Mouse (Mus musculus) MEL (cell line): ENCODE measurements around the gene Gm21060. TPM values are rescaled to one million over a fixed set of nuclear protein-coding genes. Genes with fewer than 3 reads are reported as not detected.
"Not testable (repeated sequence)": the region's sequence is repeated elsewhere in the genome, so short reads cannot be mapped to it uniquely, and the experiment has no call there.

Source experiments
- DNase-seq: peaks from one replicate; pipeline ENCODE4 v3.0.0; 2011; ENCODE audit warnings: low read depth, low spot score
- H3K27ac ChIP-seq: 2 replicates; pipeline ENCODE4 v1.5.1; 2012; ENCODE audit warnings: low read depth, mild to moderate bottlenecking, control low read depth, low read length, moderate library complexity; ENCODE audit not compliant: control insufficient read depth
- H3K27me3 ChIP-seq, 2 experiments: fragments of 150-350 bp in 1 of 2; sonication (generic) in 1 of 2; 2 replicates each; pipeline ENCODE4 v1.6.1; 2012; ENCODE audit warnings: low read length in 2 of 2, mild to moderate bottlenecking in 2 of 2, improper control_type of control experiment in 1 of 2, moderate library complexity in 1 of 2; ENCODE audit not compliant: insufficient read depth in 2 of 2, control insufficient read depth in 1 of 2
- H3K36me3 ChIP-seq, 2 experiments: 2 replicates each; pipeline ENCODE4 v1.6.1; 2012 to 2014; ENCODE audit warnings: low read length in 2 of 2, improper control_type of control experiment in 1 of 2, inconsistent platforms in 1 of 2, mild to moderate bottlenecking in 1 of 2; ENCODE audit not compliant: insufficient read depth in 2 of 2, control insufficient read depth in 1 of 2
- H3K4me1 ChIP-seq, 2 experiments: fragments of 150-350 bp in 1 of 2; sonication (generic) in 1 of 2; 2 replicates each; pipeline ENCODE4 v1.6.1; 2012; ENCODE audit warnings: low read length in 2 of 2, improper control_type of control experiment in 1 of 2, mild to moderate bottlenecking in 1 of 2; ENCODE audit not compliant: insufficient read depth in 2 of 2, control insufficient read depth in 1 of 2
- H3K4me3 ChIP-seq, 2 experiments: fragments of 150-350 bp in 1 of 2; sonication (generic) in 1 of 2; 2 replicates each; pipeline ENCODE4 v1.5.1; 2012; ENCODE audit warnings: low read depth in 2 of 2, low read length in 2 of 2, mild to moderate bottlenecking in 2 of 2, moderate library complexity in 2 of 2, control low read depth in 1 of 2, improper control_type of control experiment in 1 of 2; ENCODE audit not compliant: control insufficient read depth in 1 of 2, insufficient read depth in 1 of 2
- H3K79me2 ChIP-seq: 2 replicates; pipeline ENCODE4 v1.6.1; 2012; ENCODE audit warnings: mild to moderate bottlenecking, low read length, moderate library complexity; ENCODE audit not compliant: control insufficient read depth, poor library complexity, insufficient read depth
- H3K9ac ChIP-seq: 2 replicates; pipeline ENCODE4 v1.6.1; 2012; ENCODE audit warnings: low read depth, mild to moderate bottlenecking, control low read depth, low read length, moderate library complexity; ENCODE audit not compliant: control insufficient read depth, poor library complexity, severe bottlenecking
- H3K9me3 ChIP-seq: fragments of 150-350 bp; sonication (generic); replicated peaks from 2 replicates; pipeline ENCODE4 v1.6.1; 2012; ENCODE audit warnings: mild to moderate bottlenecking, low read length, improper control_type of control experiment, moderate library complexity; ENCODE audit not compliant: insufficient read depth
- CHD1 ChIP-seq: IDR thresholded peaks from 2 replicates; pipeline ENCODE4 v1.6.1; 2012; ENCODE audit warnings: low read depth, mild to moderate bottlenecking, inconsistent platforms, low read length, improper control_type of control experiment
- ETS1 ChIP-seq: IDR thresholded peaks from 2 replicates; pipeline ENCODE4 v1.6.1; 2012; ENCODE audit warnings: low read depth, mild to moderate bottlenecking, inconsistent platforms, low read length, improper control_type of control experiment, moderate library complexity
- GABPA ChIP-seq: IDR thresholded peaks from 2 replicates; pipeline ENCODE4 v1.6.1; 2012; ENCODE audit warnings: low read depth, mild to moderate bottlenecking, inconsistent platforms, low read length, improper control_type of control experiment, moderate library complexity
- HCFC1 ChIP-seq: IDR thresholded peaks from 2 replicates; pipeline ENCODE4 v1.6.1; 2012; ENCODE audit warnings: low read depth, mild to moderate bottlenecking, inconsistent platforms, low read length, improper control_type of control experiment, moderate library complexity
- JUND ChIP-seq: IDR thresholded peaks from 2 replicates; pipeline ENCODE4 v1.6.1; 2011; ENCODE audit warnings: low read depth, mild to moderate bottlenecking, improper control_type of control experiment, low read length
- KAT2A ChIP-seq: conservative IDR thresholded peaks from 2 replicates; pipeline ENCODE4 v1.6.1; 2012; ENCODE audit warnings: low read depth, low read length, improper control_type of control experiment, inconsistent platforms
- MAX ChIP-seq: IDR thresholded peaks from 2 replicates; pipeline ENCODE4 v1.6.1; 2011; ENCODE audit warnings: low read length, improper control_type of control experiment
- MXI1 ChIP-seq: IDR thresholded peaks from 2 replicates; pipeline ENCODE4 v1.6.1; 2011; ENCODE audit warnings: mild to moderate bottlenecking, low read depth, low read length, improper control_type of control experiment
- MYB ChIP-seq: IDR thresholded peaks from 2 replicates; pipeline ENCODE4 v1.6.1; 2011; ENCODE audit warnings: mild to moderate bottlenecking, low read depth, low read length, improper control_type of control experiment
- NELFE ChIP-seq: IDR thresholded peaks from 2 replicates; pipeline ENCODE4 v1.6.1; 2011; ENCODE audit warnings: low read depth, low read length, improper control_type of control experiment
- POLR2A ChIP-seq, 2 experiments: IDR thresholded peaks; 2 replicates each; pipeline ENCODE4 v1.6.1; 2011 to 2012; ENCODE audit warnings: low read length in 2 of 2, mild to moderate bottlenecking in 2 of 2, control low read depth in 1 of 2, improper control_type of control experiment in 1 of 2, low read depth in 1 of 2, moderate library complexity in 1 of 2; ENCODE audit not compliant: control insufficient read depth in 1 of 2, insufficient read depth in 1 of 2, poor library complexity in 1 of 2
- POLR2AphosphoS2 ChIP-seq: IDR thresholded peaks from 2 replicates; pipeline ENCODE4 v1.6.1; 2011; ENCODE audit warnings: low read length, improper control_type of control experiment
- RAD21 ChIP-seq: IDR thresholded peaks from 2 replicates; pipeline ENCODE4 v1.6.1; 2011; ENCODE audit warnings: mild to moderate bottlenecking, low read depth, low read length, improper control_type of control experiment
- RCOR1 ChIP-seq: IDR thresholded peaks from 2 replicates; pipeline ENCODE4 v1.6.1; 2012; ENCODE audit warnings: low read depth, mild to moderate bottlenecking, inconsistent platforms, low read length, improper control_type of control experiment
- UBTF ChIP-seq: IDR thresholded peaks from 2 replicates; pipeline ENCODE4 v1.6.1; 2012; ENCODE audit warnings: low read depth, mild to moderate bottlenecking, inconsistent platforms, low read length, improper control_type of control experiment, moderate library complexity, borderline replicate concordance; ENCODE audit not compliant: insufficient read depth
- USF1 ChIP-seq: IDR thresholded peaks from 2 replicates; pipeline ENCODE4 v1.6.1; 2014; ENCODE audit warnings: low read depth, mild to moderate bottlenecking, inconsistent platforms, low read length, improper control_type of control experiment, moderate library complexity
- USF2 ChIP-seq, 2 experiments: IDR thresholded peaks; 2 replicates each; pipeline ENCODE4 v1.6.1; 2011 to 2012; ENCODE audit warnings: improper control_type of control experiment in 2 of 2, low read length in 2 of 2, borderline replicate concordance in 1 of 2, inconsistent platforms in 1 of 2, low read depth in 1 of 2, mild to moderate bottlenecking in 1 of 2; ENCODE audit not compliant: insufficient read depth in 1 of 2
- ZC3H11A ChIP-seq: IDR thresholded peaks from 2 replicates; pipeline ENCODE4 v1.6.1; 2012; ENCODE audit warnings: low read depth, mild to moderate bottlenecking, inconsistent platforms, low read length, improper control_type of control experiment
- ZNF384 ChIP-seq: IDR thresholded peaks from 2 replicates; pipeline ENCODE4 v1.6.1; 2012; ENCODE audit warnings: low read depth, mild to moderate bottlenecking, inconsistent platforms, low read length, improper control_type of control experiment
- polyA plus RNA-seq, 2 experiments: library from polyadenylated mRNA; stranded (reverse) in 1 of 2; unstranded in 1 of 2; fragments of >175 nt in 1 of 2; fragments of >200 nt in 1 of 2; gene quantifications; 2 replicates each; pipeline versions ENCODE4 v1.2.1 to v1.2.4; 2012; ENCODE audit warnings: low replicate concordance in 2 of 2, low read depth in 1 of 2; ENCODE audit not compliant: insufficient read length in 2 of 2, insufficient read depth in 1 of 2, missing spikeins in 1 of 2
- total RNA-seq: library from RNA; depleted of rRNA; stranded (reverse); fragments of 300-350 nt; gene quantifications from 2 replicates; pipeline ENCODE4 v1.2.3, GENCODE M21; 2012

Gm21060 gene
- total and polyA plus RNA-seq, 3 experiments = not detected

GRCm38 (mm10) chr19:61269141-61269540 is 27.7 kb downstream of the Gm21060 start:
- H3K79me2 ChIP-seq, H3K27ac ChIP-seq, DNase-seq, H3K4me1 ChIP-seq, H3K27me3 ChIP-seq, H3K36me3 ChIP-seq, H3K9me3 ChIP-seq: not testable (repeated sequence)
- TF ChIP-seq USF1 = peak; percentile 64
- peak overlapping the region in 1 of 2 experiments; percentile 22; a peak in 1 of 4 replicates for H3K4me3 ChIP-seq
- 0 out of 2 replicates have a peak overlapping the region, but pooled peaks have one; percentile 26 for H3K9ac ChIP-seq

DNA sequence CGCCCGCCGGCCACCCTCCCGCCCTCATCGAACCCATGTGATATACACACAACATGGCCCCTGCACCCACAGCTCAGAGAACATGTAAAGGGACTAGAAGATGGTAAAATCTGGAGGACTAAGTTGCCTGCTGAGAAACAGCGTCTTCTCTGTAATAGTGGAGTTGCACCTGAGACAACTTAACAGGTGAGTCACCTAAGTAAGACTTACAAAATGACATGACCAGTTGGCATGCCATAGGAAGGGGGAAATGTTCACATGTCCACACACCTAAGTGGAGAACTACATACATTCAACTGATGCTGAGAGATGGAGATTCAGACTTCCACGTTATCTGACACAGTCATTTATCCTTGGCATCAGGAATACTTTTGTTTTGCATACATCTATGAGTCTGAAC is 29.7 kb downstream of the Gm21060 start:
- no peak overlapping the region for H3K9ac ChIP-seq
- H3K9me3 ChIP-seq = no peaks in the 10 kb centered on the region
- TF ChIP-seq KAT2A = no peak
- TF ChIP-seq ETS1 = no peak
- TF ChIP-seq HCFC1 = no peak
- TF ChIP-seq MYB = no peak
- no peak for TF ChIP-seq POLR2A (IDR thresholded peaks at IDR 0.05; ENCODE audit: control insufficient read depth in 1 of 2, insufficient read depth in 1 of 2, low read depth in 1 of 2, low read length in 2 of 2, poor library complexity in 1 of 2)
- no peak for TF ChIP-seq MAX
- no peak for TF ChIP-seq RCOR1
- no peak for TF ChIP-seq ZC3H11A
- TF ChIP-seq RAD21 = no peak
- TF ChIP-seq MXI1 = no peak
- TF ChIP-seq NELFE = no peak
- TF ChIP-seq ZNF384 = no peak
- TF ChIP-seq POLR2AphosphoS2 = no peak
- no peak for TF ChIP-seq CHD1
- no peak for TF ChIP-seq GABPA
- TF ChIP-seq USF2 (IDR thresholded peaks at IDR 0.05; ENCODE audit: borderline replicate concordance in 1 of 2, insufficient read depth in 1 of 2, low read depth in 1 of 2, low read length in 2 of 2) = no peak
- TF ChIP-seq JUND = no peak
- no peak for TF ChIP-seq UBTF
- H3K27me3 ChIP-seq = no peaks in the 10 kb centered on the region
- peaks cover 0 to 6% of the 10 kb centered on the region in 2 experiments; a peak in 2 of 4 replicates for H3K36me3 ChIP-seq
- peaks cover 6 to 8% of the 10 kb centered on the region in 2 experiments; a peak in 3 of 4 replicates for H3K4me1 ChIP-seq
- DNase-seq = peak; percentile 50
- no peaks in the 10 kb centered on the region for H3K79me2 ChIP-seq
- no peak overlapping the region for H3K4me3 ChIP-seq
- H3K27ac ChIP-seq = no peak overlapping the region
